Mouse (Mus musculus) CD8-positive naive resting alpha-beta T cell, adult 2 months (primary cell): ENCODE results near the gene Grm4.

Experiments
- DNase-seq, 2 experiments: peaks; one replicate each; pipeline ENCODE4 v3.0.0; 2022; ENCODE audit warnings: low read depth in 2 of 2, low spot score in 2 of 2

The Grm4 gene

GRCm38 (mm10) chr17:27451216-27451615 lies 70.0 kb downstream of the Grm4 start:
- DNase-seq = no peak

- no peak for DNase-seq
Measured at GRCm38 (mm10) chr17:27449757-27450330, 71.4 kb downstream of the Grm4 start.

GRCm38 (mm10) chr17:27448749-27449148 lies 72.5 kb downstream of the Grm4 start:
- DNase-seq = no peak

GRCm38 (mm10) chr17:27445364-27446075 lies 75.7 kb downstream of the Grm4 start:
- no peak for DNase-seq

GRCm38 (mm10) chr17:27442538-27443113 lies 78.6 kb downstream of the Grm4 start:
- no peak for DNase-seq

- no peak for DNase-seq
Measured at GRCm38 (mm10) chr17:27441778-27442177, 79.4 kb downstream of the Grm4 start.

GRCm38 (mm10) chr17:27435799-27436198 lies 85.4 kb downstream of the Grm4 start:
- DNase-seq = no peak

GRCm38 (mm10) chr17:27435225-27435624 lies 86.0 kb downstream of the Grm4 start:
- DNase-seq = no peak

- DNase-seq = no peak
Measured at GRCm38 (mm10) chr17:27434066-27434465, 87.1 kb downstream of the Grm4 start.

- no peak for DNase-seq
Measured at GRCm38 (mm10) chr17:27433179-27433680, 88.0 kb downstream of the Grm4 start.

- DNase-seq = no peak
Measured at GRCm38 (mm10) chr17:27432145-27432650, 89.0 kb downstream of the Grm4 start.

GRCm38 (mm10) chr17:27431049-27431839 lies 90.0 kb downstream of the Grm4 start:
- DNase-seq = no peak

- no peak for DNase-seq
Measured at GRCm38 (mm10) chr17:27429757-27430156, 91.4 kb downstream of the Grm4 start.

- DNase-seq = no peak
Measured at GRCm38 (mm10) chr17:27425016-27425415, 96.2 kb downstream of the Grm4 start.

- no peak for DNase-seq
Measured at GRCm38 (mm10) chr17:27424356-27424755, 96.8 kb downstream of the Grm4 start.

- no peak for DNase-seq
Measured at GRCm38 (mm10) chr17:27422726-27423381, 98.3 kb downstream of the Grm4 start.

- no peak for DNase-seq
Measured at GRCm38 (mm10) chr17:27422371-27422725, 98.9 kb downstream of the Grm4 start.

GRCm38 (mm10) chr17:27421837-27422236 lies 99.4 kb downstream of the Grm4 start:
- DNase-seq = no peak

GRCm38 (mm10) chr17:27409006-27409405 lies 112.2 kb downstream of the Grm4 start:
- no peak for DNase-seq

GRCm38 (mm10) chr17:27408531-27408930 lies 112.7 kb downstream of the Grm4 start:
- no peak for DNase-seq

- no peak for DNase-seq
Measured at GRCm38 (mm10) chr17:27406956-27407355, 114.2 kb downstream of the Grm4 start.
